Mouse (Mus musculus): ENCODE measurements at regions not wholly inside any gene's neighbourhood (a gene's known extent, or its start where the extent isn't known, plus 50 kb on each side); places are given as distances from the start of the nearest gene placed in this dataset.

DNA sequence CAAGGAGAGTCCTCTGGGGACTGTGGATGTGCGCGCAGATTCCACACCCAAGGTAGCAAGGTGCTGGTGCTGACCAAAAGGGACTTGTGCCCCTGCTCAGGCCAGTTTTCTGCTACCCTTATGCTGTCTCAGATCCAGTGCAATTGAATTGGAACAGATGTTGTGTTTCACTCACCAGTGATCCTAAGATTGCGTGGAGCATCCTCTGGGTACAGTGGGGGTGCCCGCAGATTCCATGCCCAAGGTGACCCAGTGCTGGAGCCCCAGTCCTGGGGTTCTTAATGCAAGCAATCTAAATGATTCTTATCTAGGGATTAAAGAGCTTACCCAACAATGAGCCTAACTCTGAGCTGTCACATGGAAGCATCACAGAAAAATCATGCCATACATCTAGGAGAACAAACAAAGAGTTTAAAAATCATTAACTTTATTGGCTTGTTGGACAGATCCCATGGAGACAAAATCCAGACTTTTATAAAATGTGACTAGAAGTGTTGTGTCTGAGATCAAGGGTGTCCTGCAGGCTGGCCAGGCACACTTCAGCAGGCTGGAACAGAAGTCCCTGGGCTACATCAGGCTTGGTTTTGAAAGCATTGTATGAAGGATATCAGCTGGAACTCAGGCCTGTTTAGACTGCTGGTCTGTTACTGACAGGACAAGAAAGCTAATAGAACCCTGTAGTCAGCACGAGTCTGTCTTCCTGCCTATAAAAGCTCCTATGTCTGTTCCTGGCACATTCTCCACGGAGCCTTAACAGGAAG is 226.4 kb upstream of the Negr1 start:
- ATAC-seq (replicated peaks in 1 of 2; ENCODE audit: insufficient read depth in 1 of 2, low FRiP score in 2 of 2, low TSS enrichment in 1 of 2, low read depth in 1 of 2, poor library complexity in 2 of 2, severe bottlenecking in 2 of 2): no peak

- ATAC-seq (replicated peaks in 1 of 2; ENCODE audit: insufficient read depth in 1 of 2, low FRiP score in 2 of 2, low TSS enrichment in 1 of 2, low read depth in 1 of 2, poor library complexity in 2 of 2, severe bottlenecking in 2 of 2): no peak
Observed at GRCm38 (mm10) chr3:156341484-156341883, 220.1 kb upstream of the Negr1 start.

DNA sequence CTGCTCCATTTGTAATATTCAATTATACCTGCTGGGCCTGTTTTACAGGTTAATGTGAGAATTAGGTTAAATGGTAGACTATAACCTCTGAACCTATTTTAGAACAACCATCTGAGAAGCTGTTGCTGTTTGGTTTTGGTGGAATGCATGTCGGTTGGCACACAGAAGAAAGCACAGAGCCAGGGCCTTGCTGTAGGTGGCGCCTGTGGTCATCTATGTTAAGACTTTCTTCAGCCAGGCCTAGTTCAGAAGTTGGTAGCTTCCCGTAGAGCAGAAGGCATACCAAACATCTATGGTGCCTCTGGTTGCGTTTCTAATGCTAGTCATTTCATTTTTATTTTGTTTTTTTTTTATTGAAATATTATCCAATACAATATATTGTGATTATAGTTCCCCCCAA is 209.9 kb upstream of the Negr1 start:
- no peak for ATAC-seq (replicated peaks in 1 of 2; ENCODE audit: insufficient read depth in 1 of 2, low FRiP score in 2 of 2, low TSS enrichment in 1 of 2, low read depth in 1 of 2, poor library complexity in 2 of 2, severe bottlenecking in 2 of 2)

DNA sequence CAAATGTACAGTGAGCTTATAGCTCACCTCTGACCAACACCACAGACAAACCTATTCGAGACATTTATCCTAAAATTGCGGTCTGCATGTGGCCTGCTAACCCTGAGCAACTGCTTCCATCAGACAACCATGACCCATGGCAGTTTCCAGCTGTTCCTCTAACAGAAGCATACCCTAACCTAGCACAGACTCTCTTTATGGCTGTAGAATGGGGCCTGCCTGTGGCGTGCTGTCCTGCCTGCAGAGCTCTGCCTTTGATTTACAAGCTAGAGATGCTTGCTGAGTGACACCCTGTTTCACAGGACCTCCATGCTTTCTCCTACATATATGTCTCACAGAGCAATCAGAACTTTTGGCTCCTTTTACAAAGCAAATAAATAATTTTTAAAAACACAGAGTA is 208.2 kb upstream of the Negr1 start:
- ATAC-seq (replicated peaks in 1 of 2; ENCODE audit: insufficient read depth in 1 of 2, low FRiP score in 2 of 2, low TSS enrichment in 1 of 2, low read depth in 1 of 2, poor library complexity in 2 of 2, severe bottlenecking in 2 of 2): no peak

DNA sequence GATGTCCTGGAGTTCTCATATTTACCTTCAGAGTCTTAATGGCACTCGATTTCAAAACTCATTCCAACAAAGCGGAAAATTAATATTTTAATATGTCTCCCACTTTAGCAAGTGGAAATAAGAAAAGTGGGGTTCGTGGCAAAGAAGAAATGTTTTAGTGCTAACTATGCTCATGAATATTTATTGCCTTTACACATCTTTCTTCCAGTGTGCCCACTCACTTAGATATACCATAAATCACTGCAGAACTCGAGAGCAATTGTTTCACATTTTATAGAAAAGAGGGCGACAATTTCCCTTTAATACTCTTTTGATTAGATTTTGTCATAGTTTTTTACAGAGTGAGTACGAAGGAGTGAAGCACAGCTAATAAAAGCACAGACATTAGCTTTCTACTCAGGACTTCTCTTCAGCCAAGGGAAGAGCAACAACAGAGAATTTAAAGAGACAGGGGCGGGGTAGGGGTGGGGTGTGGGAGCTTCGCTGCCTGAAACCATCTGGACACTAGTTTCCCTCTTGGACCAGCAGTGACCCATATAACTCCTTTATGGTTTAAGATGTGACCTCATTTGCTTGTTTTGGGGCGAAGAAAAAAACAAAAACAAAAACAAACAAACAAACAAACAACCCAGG is 207.6 kb upstream of the Negr1 start:
- ATAC-seq (replicated peaks in 1 of 2; ENCODE audit: insufficient read depth in 1 of 2, low FRiP score in 2 of 2, low TSS enrichment in 1 of 2, low read depth in 1 of 2, poor library complexity in 2 of 2, severe bottlenecking in 2 of 2): no peak

- ATAC-seq (replicated peaks in 1 of 2; ENCODE audit: insufficient read depth in 1 of 2, low FRiP score in 2 of 2, low TSS enrichment in 1 of 2, low read depth in 1 of 2, poor library complexity in 2 of 2, severe bottlenecking in 2 of 2): peak; percentile 75 to 81; a peak in 3 of 4 replicates
Observed at GRCm38 (mm10) chr3:156368669-156369343, 192.8 kb upstream of the Negr1 start.

- ATAC-seq (replicated peaks in 1 of 2; ENCODE audit: insufficient read depth in 1 of 2, low FRiP score in 2 of 2, low TSS enrichment in 1 of 2, low read depth in 1 of 2, poor library complexity in 2 of 2, severe bottlenecking in 2 of 2): no peak
Observed at GRCm38 (mm10) chr3:156376717-156377116, 184.9 kb upstream of the Negr1 start.

- ATAC-seq (replicated peaks in 1 of 2; ENCODE audit: insufficient read depth in 1 of 2, low FRiP score in 2 of 2, low TSS enrichment in 1 of 2, low read depth in 1 of 2, poor library complexity in 2 of 2, severe bottlenecking in 2 of 2): no peak
Observed at GRCm38 (mm10) chr3:156382919-156383318, 178.7 kb upstream of the Negr1 start.

DNA sequence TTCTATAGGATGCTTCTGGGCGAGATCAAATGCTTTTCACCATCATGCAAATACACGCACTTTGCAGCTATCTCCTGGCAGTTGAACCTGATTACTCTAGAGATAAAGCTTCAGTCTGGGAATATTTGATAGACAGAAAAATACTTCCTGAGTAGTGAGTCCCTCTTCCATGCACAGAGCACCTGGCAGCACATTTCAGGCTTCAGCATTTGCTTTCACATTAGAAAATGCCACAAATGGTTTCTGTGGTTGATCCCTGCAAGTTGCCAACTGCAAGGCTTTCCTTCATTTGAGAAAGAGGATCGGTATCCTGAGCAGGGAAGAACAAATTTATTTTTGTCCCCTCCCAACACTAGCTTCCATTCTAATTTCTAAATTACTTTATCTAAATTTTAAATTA is 155.5 kb upstream of the Negr1 start:
- no peak for ATAC-seq (replicated peaks in 1 of 2; ENCODE audit: insufficient read depth in 1 of 2, low FRiP score in 2 of 2, low TSS enrichment in 1 of 2, low read depth in 1 of 2, poor library complexity in 2 of 2, severe bottlenecking in 2 of 2)

- no peak for ATAC-seq (replicated peaks in 1 of 2; ENCODE audit: insufficient read depth in 1 of 2, low FRiP score in 2 of 2, low TSS enrichment in 1 of 2, low read depth in 1 of 2, poor library complexity in 2 of 2, severe bottlenecking in 2 of 2)
Observed at GRCm38 (mm10) chr3:156407112-156407511, 154.5 kb upstream of the Negr1 start.

- peak; percentile 56 to 78 for ATAC-seq (replicated peaks in 1 of 2; ENCODE audit: insufficient read depth in 1 of 2, low FRiP score in 2 of 2, low TSS enrichment in 1 of 2, low read depth in 1 of 2, poor library complexity in 2 of 2, severe bottlenecking in 2 of 2)
Observed at GRCm38 (mm10) chr3:156410126-156410525, 151.5 kb upstream of the Negr1 start.

- no peak for ATAC-seq (replicated peaks in 1 of 2; ENCODE audit: insufficient read depth in 1 of 2, low FRiP score in 2 of 2, low TSS enrichment in 1 of 2, low read depth in 1 of 2, poor library complexity in 2 of 2, severe bottlenecking in 2 of 2)
Observed at GRCm38 (mm10) chr3:156412757-156413156, 148.8 kb upstream of the Negr1 start.

DNA sequence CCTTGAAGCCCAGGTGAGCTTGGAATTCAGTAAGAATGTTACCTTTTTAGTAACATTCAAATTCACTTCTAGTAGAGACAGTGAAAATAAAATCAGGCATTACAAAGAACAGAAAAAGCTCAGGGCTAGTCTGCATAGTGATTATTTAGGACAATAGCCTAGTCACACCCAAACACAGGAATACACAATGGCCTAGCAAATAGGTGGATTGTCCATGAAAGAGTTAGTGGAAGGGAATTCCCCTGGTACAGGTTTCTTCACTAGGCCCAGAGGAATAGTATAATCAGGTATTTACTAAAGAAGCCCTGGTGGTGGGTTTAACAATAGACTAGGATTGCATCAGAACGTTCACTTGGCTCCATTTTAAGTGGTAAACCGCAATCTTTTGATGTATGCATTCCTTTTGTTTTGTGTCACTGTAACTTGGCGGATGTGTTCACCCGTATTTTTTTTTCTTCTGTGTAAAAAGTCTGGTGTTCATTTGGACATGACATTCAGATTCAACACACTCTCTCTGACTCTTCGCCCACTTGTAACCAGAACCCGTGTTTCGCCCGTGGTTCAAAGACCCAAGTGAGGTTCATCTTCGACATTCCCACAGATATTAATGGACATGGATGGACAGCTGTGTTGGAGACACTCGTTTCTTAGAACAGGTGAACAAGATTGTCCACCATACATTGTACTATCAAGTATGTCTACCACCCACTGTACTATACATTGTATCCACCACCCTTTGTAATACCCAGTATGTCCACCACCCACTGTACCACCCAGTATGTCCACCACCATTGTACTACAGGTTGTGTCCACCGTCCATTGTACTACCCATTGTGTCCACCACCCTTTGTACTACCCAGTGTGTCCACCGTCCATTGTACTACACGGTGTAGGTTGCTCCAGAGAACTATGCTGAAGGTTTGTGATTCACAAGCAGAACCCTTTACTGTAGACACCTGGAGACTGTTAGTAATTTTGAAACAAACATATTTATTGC is 146.9 kb upstream of the Negr1 start:
- no peak for ATAC-seq (replicated peaks in 1 of 2; ENCODE audit: insufficient read depth in 1 of 2, low FRiP score in 2 of 2, low TSS enrichment in 1 of 2, low read depth in 1 of 2, poor library complexity in 2 of 2, severe bottlenecking in 2 of 2)

DNA sequence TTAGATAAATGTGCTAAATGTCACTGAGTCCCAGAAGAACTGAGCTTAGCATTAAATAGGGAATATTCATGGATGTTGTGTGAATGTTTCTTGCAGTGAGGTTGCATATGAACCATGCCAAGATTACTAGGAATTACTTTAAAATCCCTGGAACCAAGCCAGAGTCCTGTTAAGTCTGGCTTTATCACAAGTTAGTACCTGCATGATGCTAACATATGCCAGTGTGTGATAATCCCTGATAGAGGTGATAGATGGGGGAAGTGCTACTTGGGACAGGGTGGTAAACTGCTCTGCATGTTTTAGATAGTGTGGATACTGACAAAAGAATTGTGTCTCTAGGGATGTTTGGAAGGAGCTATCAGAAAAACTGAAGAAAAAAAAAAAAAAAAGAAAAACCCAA is 143.5 kb upstream of the Negr1 start:
- no peak for ATAC-seq (replicated peaks in 1 of 2; ENCODE audit: insufficient read depth in 1 of 2, low FRiP score in 2 of 2, low TSS enrichment in 1 of 2, low read depth in 1 of 2, poor library complexity in 2 of 2, severe bottlenecking in 2 of 2)

DNA sequence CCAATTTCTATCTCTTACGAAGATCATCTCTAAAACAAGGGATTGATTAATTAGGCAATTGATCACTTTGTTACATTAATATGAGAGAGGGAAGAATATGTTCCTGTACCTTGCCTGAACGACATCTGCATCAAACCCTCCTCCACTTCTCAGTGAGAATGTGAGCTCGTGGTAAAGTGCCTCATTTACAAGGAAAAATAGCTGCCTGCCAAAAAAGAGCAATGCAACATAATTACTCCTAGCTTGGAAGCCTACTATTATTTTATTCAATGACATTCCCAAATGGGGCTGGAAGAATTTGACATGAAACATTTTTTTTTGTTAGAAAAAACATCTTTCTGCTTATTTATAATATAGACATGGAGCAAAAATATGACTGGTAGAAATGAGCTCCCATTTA is 138.5 kb upstream of the Negr1 start:
- no peak for ATAC-seq (replicated peaks in 1 of 2; ENCODE audit: insufficient read depth in 1 of 2, low FRiP score in 2 of 2, low TSS enrichment in 1 of 2, low read depth in 1 of 2, poor library complexity in 2 of 2, severe bottlenecking in 2 of 2)

GRCm38 (mm10) chr3:156455042-156455441 is 106.6 kb upstream of the Negr1 start:
- ATAC-seq (replicated peaks in 1 of 2; ENCODE audit: insufficient read depth in 1 of 2, low FRiP score in 2 of 2, low TSS enrichment in 1 of 2, low read depth in 1 of 2, poor library complexity in 2 of 2, severe bottlenecking in 2 of 2): no peak

DNA sequence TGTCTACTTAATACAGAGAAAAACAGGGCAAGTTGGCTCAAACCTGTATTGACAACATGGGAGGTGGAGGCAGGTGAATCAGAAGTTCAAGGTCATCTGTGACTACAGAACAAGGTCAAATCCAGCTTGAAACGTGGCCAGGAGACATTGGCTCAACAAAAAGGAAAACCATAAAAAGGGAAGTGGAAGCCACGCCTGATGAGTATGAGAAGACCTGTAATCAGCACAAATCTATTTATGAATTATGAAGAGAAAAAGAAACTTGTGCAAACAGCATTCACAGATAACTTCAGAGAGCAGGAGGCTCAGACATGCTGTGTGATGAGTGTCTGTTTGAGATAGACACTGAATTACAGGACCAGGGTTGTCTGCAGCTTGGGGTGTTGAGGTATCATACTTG is 98.3 kb upstream of the Negr1 start:
- ATAC-seq (replicated peaks in 1 of 2; ENCODE audit: insufficient read depth in 1 of 2, low FRiP score in 2 of 2, low TSS enrichment in 1 of 2, low read depth in 1 of 2, poor library complexity in 2 of 2, severe bottlenecking in 2 of 2): peak; percentile 29 to 49; a peak in 3 of 4 replicates

Measured in hematopoietic stem cell, adult 5-6 weeks (primary cell).